Mouse (Mus musculus) lung, adult 2 months (tissue): Measurements from ENCODE around the gene Clec1a.

Experiments used
- CTCF ChIP-seq: fragments of 200-500 bp; IDR thresholded peaks from 2 replicates; pipeline ENCODE4 v1.5.1; 2011; ENCODE audit warnings: mild to moderate bottlenecking, low read length, control low read depth; ENCODE audit not compliant: insufficient read depth
- POLR2A ChIP-seq: fragments of 200-500 bp; IDR thresholded peaks from 2 replicates; pipeline ENCODE4 v1.6.1; 2011; ENCODE audit warnings: low read depth, mild to moderate bottlenecking, control low read depth, low read length, borderline replicate concordance; ENCODE audit errors: extremely low read depth

DNA sequence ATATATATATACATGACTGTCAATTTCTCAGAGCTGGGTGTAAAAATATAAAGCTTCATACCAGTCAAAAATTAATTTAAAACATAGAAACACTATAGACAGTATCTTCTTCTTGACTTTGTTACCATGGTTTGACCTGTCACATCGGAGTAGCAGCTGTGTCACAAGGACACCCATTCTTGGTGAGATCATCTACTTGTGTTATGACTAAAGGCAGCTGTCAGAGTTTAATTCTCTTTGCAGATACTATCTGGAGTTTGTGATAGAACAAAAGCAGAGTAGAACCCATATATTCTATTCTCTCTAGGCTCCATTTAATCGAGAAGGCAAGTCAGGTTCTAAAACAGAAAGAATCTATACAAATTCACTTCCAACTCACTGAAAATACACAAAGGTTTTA lies 13.8 kb downstream of the Clec1a start:
- TF ChIP-seq CTCF, result no peak
- no peak for TF ChIP-seq POLR2A
